8 mouse cellular contexts compared by ENCODE assay signal in genomic region chr15:59777307-59777871, GRCm38 (mm10).
DNase-seq lines count a peak whose midpoint lies in the region; ATAC-seq lines count a peak whose summit lies in the region.

No protein-coding gene starts in this region.

- H3K9me3 ChIP-seq in hindbrain, embryonic 16.5 days (ENCODE audit: control insufficient read depth, low read length), result no peaks in the 10 kb centered on the region
- no peaks in the 10 kb centered on the region for H3K9me3 ChIP-seq in hindbrain, embryonic 11.5 days (ENCODE audit: control insufficient read depth, low read length)
- H3K9me3 ChIP-seq in heart, embryonic 13.5 days, result no peaks in the 10 kb centered on the region
- no peaks in the 10 kb centered on the region for H3K9me3 ChIP-seq in hindbrain, embryonic 13.5 days

- no peak overlapping the region for H3K4me3 ChIP-seq in hindbrain, embryonic 16.5 days (ENCODE audit: low read length)
- H3K4me3 ChIP-seq in hindbrain, embryonic 11.5 days (ENCODE audit: low read depth, low read length), result no peak overlapping the region
- no peak overlapping the region for H3K4me3 ChIP-seq in heart, embryonic 13.5 days
- H3K4me3 ChIP-seq in hindbrain, embryonic 13.5 days, result no peak overlapping the region

- no peak overlapping the region for H3K9ac ChIP-seq in hindbrain, embryonic 16.5 days (ENCODE audit: low read depth, low read length)
- H3K9ac ChIP-seq in hindbrain, embryonic 11.5 days (ENCODE audit: low read depth, low read length), result no peak overlapping the region
- H3K9ac ChIP-seq in heart, embryonic 13.5 days, result no peak overlapping the region
- H3K9ac ChIP-seq in hindbrain, embryonic 13.5 days, result no peak overlapping the region

- WGBS in hindbrain, embryonic 16.5 days, result 67% methylated on average over 13 of the region's 13 CpGs
- 91% methylated on average over 13 of the region's 13 CpGs for WGBS in hindbrain, embryonic 11.5 days
- 66% methylated on average over 13 of the region's 13 CpGs for WGBS in heart, embryonic 13.5 days
- WGBS in hindbrain, embryonic 13.5 days, result 84% methylated on average over 13 of the region's 13 CpGs

- ATAC-seq in hindbrain, embryonic 16.5 days, result peak; percentile 54
- no peak for ATAC-seq in hindbrain, embryonic 11.5 days (ENCODE audit: low FRiP score)
- no peak for ATAC-seq in heart, embryonic 13.5 days (ENCODE audit: extremely low read depth, insufficient number of reproducible peaks, low FRiP score, low TSS enrichment)
- ATAC-seq in megakaryocyte-erythroid progenitor cell, adult 5-6 weeks (replicated peaks; ENCODE audit: low FRiP score, low TSS enrichment, poor library complexity, severe bottlenecking), result no peak
- no peak for ATAC-seq in hindbrain, embryonic 13.5 days (ENCODE audit: low FRiP score)

- no peaks in the 10 kb centered on the region for H3K27me3 ChIP-seq in hindbrain, embryonic 16.5 days (replicated peaks; ENCODE audit: control insufficient read depth, insufficient read depth, low read length)
- H3K27me3 ChIP-seq in hindbrain, embryonic 11.5 days (ENCODE audit: control insufficient read depth, insufficient read depth, low read length), result no peaks in the 10 kb centered on the region
- 0 out of 2 replicates have a peak, but pooled peaks cover 3% of the 10 kb centered on the region for H3K27me3 ChIP-seq in heart, embryonic 13.5 days (replicated peaks)
- 0 out of 2 replicates have a peak, but pooled peaks cover under 1% of the 10 kb centered on the region for H3K27me3 ChIP-seq in hindbrain, embryonic 13.5 days

- no peak overlapping the region for H3K27ac ChIP-seq in hindbrain, embryonic 16.5 days (ENCODE audit: low read depth, low read length)
- H3K27ac ChIP-seq in hindbrain, embryonic 11.5 days (ENCODE audit: low read depth, low read length), result no peak overlapping the region
- peak overlapping the region; percentile 55 for H3K27ac ChIP-seq in heart, embryonic 13.5 days (replicated peaks)
- H3K27ac ChIP-seq in hindbrain, embryonic 13.5 days, result no peak overlapping the region

- H3K4me2 ChIP-seq in hindbrain, embryonic 16.5 days (ENCODE audit: low read length), result no peak overlapping the region
- no peak overlapping the region for H3K4me2 ChIP-seq in hindbrain, embryonic 11.5 days (replicated peaks; ENCODE audit: low read depth, low read length)
- no peak overlapping the region for H3K4me2 ChIP-seq in heart, embryonic 13.5 days
- no peak overlapping the region for H3K4me2 ChIP-seq in hindbrain, embryonic 13.5 days

- H3K4me1 ChIP-seq in hindbrain, embryonic 16.5 days (ENCODE audit: control insufficient read depth, insufficient read depth, low read depth, low read length), result no peaks in the 10 kb centered on the region
- no peaks in the 10 kb centered on the region for H3K4me1 ChIP-seq in hindbrain, embryonic 11.5 days (replicated peaks; ENCODE audit: control insufficient read depth, insufficient read depth, low read length)
- H3K4me1 ChIP-seq in heart, embryonic 13.5 days, result peaks cover 17% of the 10 kb centered on the region
- H3K4me1 ChIP-seq in hindbrain, embryonic 13.5 days (replicated peaks), result no peaks in the 10 kb centered on the region

- H3K36me3 ChIP-seq in hindbrain, embryonic 16.5 days (ENCODE audit: control insufficient read depth, insufficient read depth, low read length), result no peaks in the 10 kb centered on the region
- no peaks in the 10 kb centered on the region for H3K36me3 ChIP-seq in hindbrain, embryonic 11.5 days (ENCODE audit: control insufficient read depth, insufficient read depth, low read length)
- no peaks in the 10 kb centered on the region for H3K36me3 ChIP-seq in heart, embryonic 13.5 days
- no peaks in the 10 kb centered on the region for H3K36me3 ChIP-seq in hindbrain, embryonic 13.5 days

- DNase-seq in hindbrain, embryonic 11.5 days (ENCODE audit: low spot score), result no peak
- peak; percentile 87 for DNase-seq in adrenal gland, postnatal 10 days
- DNase-seq in layer of hippocampus, adult 8-10 months (ENCODE audit: low spot score in 2 of 2), result peak; percentile 32 to 39
- peak; percentile 54 for DNase-seq in ovary, postnatal 10 days (ENCODE audit: low spot score)
